In the genomic region with DNA sequence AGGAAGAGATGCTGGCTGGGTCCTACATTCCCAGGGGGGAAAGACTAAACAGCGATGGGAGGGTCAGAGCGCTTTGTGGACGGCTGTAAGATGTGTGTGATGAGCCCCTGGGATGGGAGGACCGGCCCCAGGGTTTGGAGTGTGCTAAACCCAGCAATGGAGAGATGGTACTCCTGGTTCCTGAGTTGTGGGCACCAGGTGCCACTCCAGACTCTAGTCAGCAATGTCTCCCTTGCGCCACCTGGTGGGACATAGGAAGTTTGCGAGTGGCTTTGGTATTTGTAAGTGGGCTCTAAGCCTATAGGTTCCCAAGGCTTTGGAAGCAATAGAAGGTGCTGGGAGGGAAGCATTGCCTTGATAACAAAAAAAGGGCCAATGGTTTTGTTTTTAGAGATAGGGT, we compare ENCODE assay signal across 8 mouse cellular contexts. TPM values are rescaled to one million over a fixed set of nuclear protein-coding genes. Genes with fewer than 3 reads are reported as not detected.
DNase-seq lines count a peak whose midpoint lies in the region; ATAC-seq lines count a peak whose summit lies in the region.

No protein-coding gene starts in this region.

- no peaks in the 10 kb centered on the region for H3K36me3 ChIP-seq in intestine, embryonic 16.5 days (ENCODE audit: control insufficient read depth, insufficient read depth, low read length)
- peaks cover 25% of the 10 kb centered on the region for H3K36me3 ChIP-seq in midbrain, embryonic 12.5 days

- peak overlapping the region; percentile 82 for H3K4me2 ChIP-seq in intestine, embryonic 16.5 days (ENCODE audit: low read depth, low read length)
- H3K4me2 ChIP-seq in midbrain, embryonic 12.5 days (replicated peaks), result peak overlapping the region; percentile 77

- 3% methylated on average over 6 of the region's 6 CpGs for WGBS in intestine, embryonic 16.5 days
- WGBS in midbrain, embryonic 12.5 days, result under 1% methylated on average over 6 of the region's 6 CpGs

- peak; percentile 9; the same call in 1 of the 2 replicates for ATAC-seq in intestine, embryonic 16.5 days
- ATAC-seq in midbrain, embryonic 12.5 days (ENCODE audit: low FRiP score, low read depth), result peak; percentile 34

- H3K27ac ChIP-seq in intestine, embryonic 16.5 days (ENCODE audit: low read length), result no peak overlapping the region
- H3K27ac ChIP-seq in midbrain, embryonic 12.5 days (replicated peaks), result peak overlapping the region; percentile 98

- intact Hi-C loops in left cerebral cortex, postnatal 4 days (cut with DNase I), result no loop called here

- peaks cover 12% of the 10 kb centered on the region for H3K4me1 ChIP-seq in intestine, embryonic 16.5 days (ENCODE audit: control insufficient read depth, insufficient read depth, low read length)
- peaks cover 56% of the 10 kb centered on the region for H3K4me1 ChIP-seq in midbrain, embryonic 12.5 days

- H3K9me3 ChIP-seq in intestine, embryonic 16.5 days (ENCODE audit: control insufficient read depth, low read length), result no peaks in the 10 kb centered on the region
- H3K9me3 ChIP-seq in midbrain, embryonic 12.5 days, result no peaks in the 10 kb centered on the region

- peak overlapping the region; percentile 82; the same call in 1 of the 2 replicates for H3K9ac ChIP-seq in intestine, embryonic 16.5 days (ENCODE audit: low read depth, low read length)
- peak overlapping the region; percentile 57 for H3K9ac ChIP-seq in midbrain, embryonic 12.5 days (replicated peaks)

- H3K27me3 ChIP-seq in intestine, embryonic 16.5 days (replicated peaks; ENCODE audit: control insufficient read depth, insufficient read depth, low read length), result no peaks in the 10 kb centered on the region
- H3K27me3 ChIP-seq in midbrain, embryonic 12.5 days, result no peaks in the 10 kb centered on the region

- peak; percentile 65 to 75 for DNase-seq in urinary bladder, adult 18-20 months (ENCODE audit: low spot score in 2 of 2)
- DNase-seq in urinary bladder, postnatal 10 days (ENCODE audit: low spot score), result no peak
- DNase-seq in embryo, embryonic 11.5 days (ENCODE audit: low read depth, low spot score), result peak; percentile 84
- peak; percentile 66 to 81 for DNase-seq in gastrocnemius, postnatal 4 days (ENCODE audit: low spot score in 2 of 2)
- peak; percentile 89 for DNase-seq in left cerebral cortex, postnatal 4 days
- peak; percentile 78 for DNase-seq in skeletal muscle tissue, adult 2 months (ENCODE audit: low read depth, low spot score)

- H3K4me3 ChIP-seq in intestine, embryonic 16.5 days (ENCODE audit: low read length), result peak overlapping the region; percentile 69
- H3K4me3 ChIP-seq in midbrain, embryonic 12.5 days, result peak overlapping the region; percentile 83

RNA-seq across cellular contexts. Expression of a gene that starts 0.9 kb away (rescaled TPM):
- 100 to 1,000 TPM; 142 to 158 TPM for total RNA-seq in gastrocnemius, postnatal 4 days (2021)
- polyA plus RNA-seq in intestine, embryonic 16.5 days (2015; fragmentation: Nextera tagmentation; extraction: Ambion mirVana), result 18.9 and 20.3 TPM in 2 replicates
- 100 to 1,000 TPM in 1 of 2 experiments, 10 to 100 TPM in 1; 99.0 to 109 TPM for total RNA-seq in left cerebral cortex, postnatal 4 days (2021)
- polyA plus RNA-seq in midbrain, embryonic 12.5 days (2016; fragmentation: Nextera tagmentation; extraction: Ambion mirVana), result 105 and 107 TPM in 2 replicates

RNA-seq across cellular contexts. Expression of a gene that starts 11.0 kb away (rescaled TPM):
- 10 to 100 TPM; 80.7 to 95.1 TPM for total RNA-seq in gastrocnemius, postnatal 4 days (2021)
- 214 and 234 TPM in 2 replicates for polyA plus RNA-seq in intestine, embryonic 16.5 days (2015; fragmentation: Nextera tagmentation; extraction: Ambion mirVana)
- 100 to 1,000 TPM in 1 of 2 experiments, 10 to 100 TPM in 1; 99.1 to 106 TPM for total RNA-seq in left cerebral cortex, postnatal 4 days (2021)
- polyA plus RNA-seq in midbrain, embryonic 12.5 days (2016; fragmentation: Nextera tagmentation; extraction: Ambion mirVana), result 183 and 185 TPM in 2 replicates

RNA-seq across cellular contexts. Expression of a gene that starts 13.0 kb away (rescaled TPM):
- total RNA-seq in gastrocnemius, postnatal 4 days (2021), result 1 to 10 TPM in 1 of 2 experiments, under 1 TPM in 1; 0.57 to 1.5 TPM
- 13.2 and 13.4 TPM in 2 replicates for polyA plus RNA-seq in intestine, embryonic 16.5 days (2015; fragmentation: Nextera tagmentation; extraction: Ambion mirVana)
- total RNA-seq in left cerebral cortex, postnatal 4 days (2021), result 1 to 10 TPM; 1.0 to 2.0 TPM
- 3.8 and 5.2 TPM in 2 replicates for polyA plus RNA-seq in midbrain, embryonic 12.5 days (2016; fragmentation: Nextera tagmentation; extraction: Ambion mirVana)

RNA-seq across cellular contexts. Expression of a gene that starts 13.1 kb away (rescaled TPM):
- 10 to 100 TPM; 30.9 to 32.2 TPM for total RNA-seq in gastrocnemius, postnatal 4 days (2021)
- 73.1 and 87.5 TPM in 2 replicates for polyA plus RNA-seq in intestine, embryonic 16.5 days (2015; fragmentation: Nextera tagmentation; extraction: Ambion mirVana)
- total RNA-seq in left cerebral cortex, postnatal 4 days (2021), result 10 to 100 TPM; 61.3 to 62.2 TPM
- 42.4 and 45.8 TPM in 2 replicates for polyA plus RNA-seq in midbrain, embryonic 12.5 days (2016; fragmentation: Nextera tagmentation; extraction: Ambion mirVana)

RNA-seq across cellular contexts. Expression of a gene that starts 29.9 kb away (rescaled TPM):
- 100 to 1,000 TPM in 1 of 2 experiments, 10 to 100 TPM in 1; 99.9 to 117 TPM for total RNA-seq in gastrocnemius, postnatal 4 days (2021)
- polyA plus RNA-seq in intestine, embryonic 16.5 days (2015; fragmentation: Nextera tagmentation; extraction: Ambion mirVana), result 316 and 334 TPM in 2 replicates
- total RNA-seq in left cerebral cortex, postnatal 4 days (2021), result 100 to 1,000 TPM in 1 of 2 experiments, 10 to 100 TPM in 1; 86.2 to 106 TPM
- polyA plus RNA-seq in midbrain, embryonic 12.5 days (2016; fragmentation: Nextera tagmentation; extraction: Ambion mirVana), result 253 and 255 TPM in 2 replicates
